Mouse (Mus musculus) testis, adult 10 weeks (tissue): ENCODE measurements around the gene Odf3. TPM values are rescaled to one million over a fixed set of nuclear protein-coding genes. Genes with fewer than 3 reads are reported as not detected.

Source experiments
- polyA plus RNA-seq: library from polyadenylated mRNA; stranded (reverse); fragments of 350-450 nt; fragmentation: Illumina TruSeq; extraction: RNeasy Lipid Tissue Mini Kit (QIAGEN cat#74804); gene quantifications from one replicate; pipeline ENCODE4 v1.2.3, GENCODE M21; 2014; ENCODE audit warnings: low read depth, low replicate concordance

Odf3 gene
- 8.1 TPM for polyA plus RNA-seq

GRCm38 (mm10) chr7:140847755-140848580 is at the start of gene Odf3:
Odf3 (plus strand) TSS chr7:140847805.

GRCm38 (mm10) chr7:140821653-140822329 is 25.8 kb upstream of the Odf3 start, which contains the start of gene Zfp941:
Zfp941 (minus strand) TSS chr7:140822178.

GRCm38 (mm10) chr7:140834968-140835757 is 12.4 kb upstream of the Odf3 start, which contains the start of gene Urah:
Urah (plus strand) TSS chr7:140835018.

GRCm38 (mm10) chr7:140844905-140845665 is 2.5 kb upstream of the Odf3 start, which contains the start of gene Scgb1c1:
Scgb1c1 (plus strand) TSS chr7:140845547.

GRCm38 (mm10) chr7:140855860-140856784 is 8.5 kb downstream of the Odf3 start, which contains the start of gene Gm45785:
Gm45785 (minus strand) TSS chr7:140856331.

GRCm38 (mm10) chr7:140856785-140857549 is 9.4 kb downstream of the Odf3 start, which contains the start of gene Ric8a:
Ric8a (plus strand) TSS chr7:140856957.

GRCm38 (mm10) chr7:140857550-140858505 is 10.2 kb downstream of the Odf3 start, which contains the start of gene Bet1l:
Bet1l (minus strand) TSS chr7:140857577.

GRCm38 (mm10) chr7:140881696-140882468 is 34.3 kb downstream of the Odf3 start, which contains the start of the genes Psmd13 and Sirt3:
Psmd13 (plus strand) TSS chr7:140881968.
Sirt3 (minus strand) TSS chr7:140882309.

GRCm38 (mm10) chr7:140900220-140900619 is 52.6 kb downstream of the Odf3 start, which contains the start of gene Cox8b:
Cox8b (minus strand) TSS chr7:140900446.

Other genes starting within 250 kb of the Odf3 start
- 0.69 TPM for gene Olfr46, start 246.5 kb upstream of the Odf3 start, polyA plus RNA-seq
- gene Olfr61, start 218.8 kb upstream of the Odf3 start, polyA plus RNA-seq = not detected
- gene Olfr53, start 201.4 kb upstream of the Odf3 start, polyA plus RNA-seq = not detected
- 0.08 TPM for gene Olfr539, start 187.9 kb upstream of the Odf3 start, polyA plus RNA-seq
- not detected for gene Olfr45, start 165.9 kb upstream of the Odf3 start, polyA plus RNA-seq
- gene Olfr541, start 150.5 kb upstream of the Odf3 start, polyA plus RNA-seq = not detected
- 1.8 TPM for gene Cyp2e1, start 84.1 kb upstream of the Odf3 start, polyA plus RNA-seq
- 395 TPM for gene Syce1, start 60.0 kb upstream of the Odf3 start, polyA plus RNA-seq
- gene Zfp941, start 25.6 kb upstream of the Odf3 start, polyA plus RNA-seq = 5.9 TPM
- not detected for gene Urah, start 12.8 kb upstream of the Odf3 start, polyA plus RNA-seq
- not detected for gene Scgb1c1, start 2.3 kb upstream of the Odf3 start, polyA plus RNA-seq
- not detected for gene Gm45785, start 8.5 kb downstream of the Odf3 start, polyA plus RNA-seq
- gene Ric8a, start 9.2 kb downstream of the Odf3 start, polyA plus RNA-seq = 2.5 TPM
- 4.3 TPM for gene Bet1l, start 9.8 kb downstream of the Odf3 start, polyA plus RNA-seq
- gene Psmd13, start 34.2 kb downstream of the Odf3 start, polyA plus RNA-seq = 142 TPM
- 9.5 TPM for gene Sirt3, start 34.5 kb downstream of the Odf3 start, polyA plus RNA-seq
- not detected for gene Cox8b, start 52.6 kb downstream of the Odf3 start, polyA plus RNA-seq
- gene Nlrp6, start 73.1 kb downstream of the Odf3 start, polyA plus RNA-seq = not detected
- 0.11 TPM for gene Pgghg, start 93.6 kb downstream of the Odf3 start, polyA plus RNA-seq
- gene Ifitm5, start 102.5 kb downstream of the Odf3 start, polyA plus RNA-seq = not detected
- not detected for gene Gm45717, start 108.1 kb downstream of the Odf3 start, polyA plus RNA-seq
- 4.3 TPM for gene Ifitm2, start 108.2 kb downstream of the Odf3 start, polyA plus RNA-seq
- not detected for gene Ifitm1, start 119.4 kb downstream of the Odf3 start, polyA plus RNA-seq
- gene Ifitm3, start 163.0 kb downstream of the Odf3 start, polyA plus RNA-seq = 1.7 TPM
- not detected for gene Ifitm6, start 170.1 kb downstream of the Odf3 start, polyA plus RNA-seq
- not detected for gene Gm17387, start 181.3 kb downstream of the Odf3 start, polyA plus RNA-seq
- 1.2 TPM for gene B4galnt4, start 213.3 kb downstream of the Odf3 start, polyA plus RNA-seq
- not detected for gene Pkp3, start 230.4 kb downstream of the Odf3 start, polyA plus RNA-seq